Mouse (Mus musculus): ENCODE measurements at regions not wholly inside any gene's neighbourhood (a gene's known extent, or its start where the extent isn't known, plus 50 kb on each side); places are given as distances from the start of the nearest gene placed in this dataset.
A peak's percentile ranks its signal among the peaks of the same experiment; 100 is the strongest.

- 78% methylated on average over 3 of the region's 3 CpGs for WGBS
- H3K27ac ChIP-seq (replicated peaks in 1 of 2; ENCODE audit: control insufficient read depth in 1 of 2, insufficient read depth in 1 of 2, low read depth in 2 of 2, low read length in 2 of 2): no peak overlapping the region
- H3K9ac ChIP-seq (ENCODE audit: low read length): no peak overlapping the region
- no peak overlapping the region for H3K4me2 ChIP-seq (ENCODE audit: low read length)
- no peaks in the 10 kb centered on the region for H3K4me1 ChIP-seq (ENCODE audit: control insufficient read depth in 2 of 2, insufficient read depth in 2 of 2, low read length in 2 of 2)
- no peak for ATAC-seq (ENCODE audit: insufficient number of reproducible peaks, insufficient read depth, low FRiP score, low read depth)
- H3K9me3 ChIP-seq (ENCODE audit: control insufficient read depth, low read length): no peaks in the 10 kb centered on the region
- no peaks in the 10 kb centered on the region for H3K36me3 ChIP-seq (ENCODE audit: control insufficient read depth, insufficient read depth, low read length)
- no peak overlapping the region for H3K4me3 ChIP-seq (ENCODE audit: control insufficient read depth in 1 of 2, insufficient read depth in 1 of 2, low read depth in 1 of 2, low read length in 2 of 2)
- no peaks in the 10 kb centered on the region for H3K27me3 ChIP-seq (ENCODE audit: control insufficient read depth, insufficient read depth, low read length)
These were observed 348.9 kb downstream of the Cmpk2 start for GRCm38 (mm10) chr12:26817866-26818265.

GRCm38 (mm10) chr12:26815771-26816170 is 346.8 kb downstream of the Cmpk2 start:
- no peaks in the 10 kb centered on the region for H3K4me1 ChIP-seq (ENCODE audit: control insufficient read depth in 2 of 2, insufficient read depth in 2 of 2, low read length in 2 of 2)
- H3K9me3 ChIP-seq (ENCODE audit: control insufficient read depth, low read length): no peaks in the 10 kb centered on the region
- no peak overlapping the region for H3K4me3 ChIP-seq (ENCODE audit: control insufficient read depth in 1 of 2, insufficient read depth in 1 of 2, low read depth in 1 of 2, low read length in 2 of 2)
- WGBS: 85% methylated on average over 8 of the region's 8 CpGs
- H3K36me3 ChIP-seq (ENCODE audit: control insufficient read depth, insufficient read depth, low read length): no peaks in the 10 kb centered on the region
- no peak overlapping the region for H3K9ac ChIP-seq (ENCODE audit: low read length)
- no peak overlapping the region for H3K4me2 ChIP-seq (ENCODE audit: low read length)
- no peaks in the 10 kb centered on the region for H3K27me3 ChIP-seq (ENCODE audit: control insufficient read depth, insufficient read depth, low read length)
- no peak for ATAC-seq (ENCODE audit: insufficient number of reproducible peaks, insufficient read depth, low FRiP score, low read depth)
- H3K27ac ChIP-seq (replicated peaks in 1 of 2; ENCODE audit: control insufficient read depth in 1 of 2, insufficient read depth in 1 of 2, low read depth in 2 of 2, low read length in 2 of 2): no peak overlapping the region

DNA sequence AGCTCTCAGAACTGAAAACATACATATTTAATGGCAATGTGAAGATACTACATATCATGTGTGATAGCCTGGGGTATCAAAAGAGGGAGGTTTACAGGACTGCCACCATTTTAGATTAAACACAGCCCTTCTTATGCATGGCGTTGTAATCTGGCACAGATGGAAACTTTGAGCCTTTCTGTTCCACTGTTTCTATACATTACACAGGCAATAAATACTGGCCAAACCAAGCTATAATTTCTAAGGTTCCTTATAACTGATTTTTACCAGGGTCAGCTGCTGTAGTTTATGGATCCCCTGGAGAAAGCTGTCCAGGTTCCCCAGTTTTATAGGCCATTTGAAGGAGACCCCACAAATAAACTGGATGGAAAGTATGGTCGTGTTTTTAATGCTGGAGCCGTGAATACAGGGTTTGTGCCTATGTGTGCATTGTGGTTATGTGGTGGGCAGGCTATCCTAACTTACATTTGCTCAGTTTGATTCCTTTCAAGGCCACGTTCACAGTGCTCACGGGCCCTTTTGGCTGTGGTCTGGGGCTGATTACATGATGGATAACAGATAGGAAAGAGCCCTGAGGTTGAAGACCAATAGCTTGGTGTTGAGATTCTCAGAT is 341.7 kb downstream of the Cmpk2 start:
- no peak overlapping the region for H3K9ac ChIP-seq (ENCODE audit: low read length)
- H3K27ac ChIP-seq (replicated peaks in 1 of 2; ENCODE audit: control insufficient read depth in 1 of 2, insufficient read depth in 1 of 2, low read depth in 2 of 2, low read length in 2 of 2): no peak overlapping the region
- H3K4me1 ChIP-seq (ENCODE audit: control insufficient read depth in 2 of 2, insufficient read depth in 2 of 2, low read length in 2 of 2): 0 out of 4 replicates have a peak, but pooled peaks cover 0 to 3% of the 10 kb centered on the region in 2 experiments
- no peaks in the 10 kb centered on the region for H3K27me3 ChIP-seq (ENCODE audit: control insufficient read depth, insufficient read depth, low read length)
- no peaks in the 10 kb centered on the region for H3K36me3 ChIP-seq (ENCODE audit: control insufficient read depth, insufficient read depth, low read length)
- no peak overlapping the region for H3K4me3 ChIP-seq (ENCODE audit: control insufficient read depth in 1 of 2, insufficient read depth in 1 of 2, low read depth in 1 of 2, low read length in 2 of 2)
- 80% methylated on average over 5 of the region's 5 CpGs for WGBS
- H3K9me3 ChIP-seq (ENCODE audit: control insufficient read depth, low read length): no peaks in the 10 kb centered on the region
- no peak for ATAC-seq (ENCODE audit: insufficient number of reproducible peaks, insufficient read depth, low FRiP score, low read depth)
- no peak overlapping the region for H3K4me2 ChIP-seq (ENCODE audit: low read length)

- H3K9me3 ChIP-seq (ENCODE audit: control insufficient read depth, low read length): no peaks in the 10 kb centered on the region
- H3K9ac ChIP-seq (ENCODE audit: low read length): no peak overlapping the region
- no peaks in the 10 kb centered on the region for H3K27me3 ChIP-seq (ENCODE audit: control insufficient read depth, insufficient read depth, low read length)
- ATAC-seq (ENCODE audit: insufficient number of reproducible peaks, insufficient read depth, low FRiP score, low read depth): no peak
- WGBS: 4% methylated on average over 4 of the region's 4 CpGs
- no peaks in the 10 kb centered on the region for H3K36me3 ChIP-seq (ENCODE audit: control insufficient read depth, insufficient read depth, low read length)
- H3K27ac ChIP-seq (replicated peaks in 1 of 2; ENCODE audit: control insufficient read depth in 1 of 2, insufficient read depth in 1 of 2, low read depth in 2 of 2, low read length in 2 of 2): no peak overlapping the region
- H3K4me3 ChIP-seq (ENCODE audit: control insufficient read depth in 1 of 2, insufficient read depth in 1 of 2, low read depth in 1 of 2, low read length in 2 of 2): no peak overlapping the region
- H3K4me1 ChIP-seq (ENCODE audit: control insufficient read depth in 2 of 2, insufficient read depth in 2 of 2, low read length in 2 of 2): 0 out of 4 replicates have a peak, but pooled peaks cover 0 to 3% of the 10 kb centered on the region in 2 experiments
- H3K4me2 ChIP-seq (ENCODE audit: low read length): 0 out of 2 replicates have a peak overlapping the region, but pooled peaks have one; percentile 9
These were observed 340.7 kb downstream of the Cmpk2 start for GRCm38 (mm10) chr12:26809670-26810069.

GRCm38 (mm10) chr12:26802542-26802941 is 333.5 kb downstream of the Cmpk2 start:
- Histone ChIP-seq H3K9me3 (ENCODE audit: control insufficient read depth, low read length) (no peaks in the 10 kb centered on the region), H3K36me3 (ENCODE audit: control insufficient read depth, insufficient read depth, low read length) (no peaks in the 10 kb centered on the region), H3K9ac (ENCODE audit: low read length) (no peak overlapping the region), H3K4me2 (ENCODE audit: low read length) (no peak overlapping the region), H3K4me3 (ENCODE audit: control insufficient read depth in 1 of 2, insufficient read depth in 1 of 2, low read depth in 1 of 2, low read length in 2 of 2) (no peak overlapping the region), H3K27ac (replicated peaks in 1 of 2; ENCODE audit: control insufficient read depth in 1 of 2, insufficient read depth in 1 of 2, low read depth in 2 of 2, low read length in 2 of 2) (no peak overlapping the region), H3K4me1 (ENCODE audit: control insufficient read depth in 2 of 2, insufficient read depth in 2 of 2, low read length in 2 of 2) (no peaks in the 10 kb centered on the region), H3K27me3 (ENCODE audit: control insufficient read depth, insufficient read depth, low read length) (no peaks in the 10 kb centered on the region)
- no peak for ATAC-seq (ENCODE audit: insufficient number of reproducible peaks, insufficient read depth, low FRiP score, low read depth)
- WGBS: 87% methylated on average over 5 of the region's 5 CpGs

DNA sequence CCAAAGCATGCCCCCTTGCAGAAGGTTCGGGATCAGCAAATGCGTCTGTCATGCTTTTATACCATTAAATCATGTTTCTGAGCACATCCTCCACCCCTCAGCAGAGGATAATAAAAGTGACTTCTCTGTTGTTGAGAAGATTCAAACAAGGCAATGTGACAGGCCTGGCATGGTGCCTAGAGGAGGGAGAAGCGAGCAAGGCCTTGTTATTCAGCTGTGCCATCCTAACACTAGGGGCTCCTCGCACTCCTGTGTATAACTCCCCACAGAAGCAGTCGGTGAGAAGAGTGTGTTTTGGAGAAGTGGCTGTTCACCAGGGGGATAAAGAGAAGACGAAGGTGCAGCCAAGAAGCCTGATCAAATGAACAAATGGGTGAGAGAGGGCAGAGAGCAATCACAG is 330.3 kb downstream of the Cmpk2 start:
- no peak for ATAC-seq (ENCODE audit: insufficient number of reproducible peaks, insufficient read depth, low FRiP score, low read depth)
- 77% methylated on average over 6 of the region's 6 CpGs for WGBS
- no peaks in the 10 kb centered on the region for H3K9me3 ChIP-seq (ENCODE audit: control insufficient read depth, low read length)
- H3K27me3 ChIP-seq (ENCODE audit: control insufficient read depth, insufficient read depth, low read length): no peaks in the 10 kb centered on the region
- no peaks in the 10 kb centered on the region for H3K4me1 ChIP-seq (ENCODE audit: control insufficient read depth in 2 of 2, insufficient read depth in 2 of 2, low read length in 2 of 2)
- no peaks in the 10 kb centered on the region for H3K36me3 ChIP-seq (ENCODE audit: control insufficient read depth, insufficient read depth, low read length)
- no peak overlapping the region for H3K27ac ChIP-seq (replicated peaks in 1 of 2; ENCODE audit: control insufficient read depth in 1 of 2, insufficient read depth in 1 of 2, low read depth in 2 of 2, low read length in 2 of 2)
- no peak overlapping the region for H3K4me2 ChIP-seq (ENCODE audit: low read length)
- H3K4me3 ChIP-seq (ENCODE audit: control insufficient read depth in 1 of 2, insufficient read depth in 1 of 2, low read depth in 1 of 2, low read length in 2 of 2): no peak overlapping the region
- no peak overlapping the region for H3K9ac ChIP-seq (ENCODE audit: low read length)

GRCm38 (mm10) chr12:26796367-26796766 is 327.4 kb downstream of the Cmpk2 start:
- no peak overlapping the region for H3K4me2 ChIP-seq (ENCODE audit: low read length)
- H3K9ac ChIP-seq (ENCODE audit: low read length): no peak overlapping the region
- no peaks in the 10 kb centered on the region for H3K27me3 ChIP-seq (ENCODE audit: control insufficient read depth, insufficient read depth, low read length)
- 64% methylated on average over 2 of the region's 2 CpGs for WGBS
- ATAC-seq (ENCODE audit: insufficient number of reproducible peaks, insufficient read depth, low FRiP score, low read depth): no peak
- no peaks in the 10 kb centered on the region for H3K9me3 ChIP-seq (ENCODE audit: control insufficient read depth, low read length)
- no peak overlapping the region for H3K27ac ChIP-seq (replicated peaks in 1 of 2; ENCODE audit: control insufficient read depth in 1 of 2, insufficient read depth in 1 of 2, low read depth in 2 of 2, low read length in 2 of 2)
- no peaks in the 10 kb centered on the region for H3K36me3 ChIP-seq (ENCODE audit: control insufficient read depth, insufficient read depth, low read length)
- no peak overlapping the region for H3K4me3 ChIP-seq (ENCODE audit: control insufficient read depth in 1 of 2, insufficient read depth in 1 of 2, low read depth in 1 of 2, low read length in 2 of 2)
- no peaks in the 10 kb centered on the region for H3K4me1 ChIP-seq (ENCODE audit: control insufficient read depth in 2 of 2, insufficient read depth in 2 of 2, low read length in 2 of 2)

DNA sequence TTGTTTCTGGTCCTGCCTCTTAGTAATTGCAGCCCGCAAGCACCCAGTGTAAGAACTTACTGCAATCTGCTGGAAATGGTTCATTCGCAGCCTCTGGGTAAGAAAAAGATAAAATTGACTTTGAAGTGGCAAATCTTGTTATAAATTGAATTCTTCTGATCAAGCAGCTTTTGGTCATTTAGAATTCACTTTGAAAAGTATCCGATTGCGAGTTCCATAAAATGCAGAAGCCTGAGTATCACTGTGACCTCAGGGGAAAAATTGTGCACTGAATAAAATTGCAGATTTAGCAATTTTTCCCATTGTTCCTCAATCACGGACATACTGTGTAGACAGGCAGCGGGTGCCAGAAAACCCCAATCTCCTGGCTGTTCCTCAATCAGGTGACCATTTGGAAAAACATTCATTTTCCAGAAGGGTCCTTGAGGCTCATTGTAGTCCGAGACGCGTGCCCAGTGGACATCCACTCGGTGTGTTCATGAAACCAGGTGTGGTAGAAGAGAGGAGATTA is 320.4 kb downstream of the Cmpk2 start:
- Histone ChIP-seq H3K4me2 (ENCODE audit: low read length) (no peak overlapping the region), H3K27me3 (ENCODE audit: control insufficient read depth, insufficient read depth, low read length) (no peaks in the 10 kb centered on the region), H3K4me3 (ENCODE audit: control insufficient read depth in 1 of 2, insufficient read depth in 1 of 2, low read depth in 1 of 2, low read length in 2 of 2) (no peak overlapping the region), H3K27ac (replicated peaks in 1 of 2; ENCODE audit: control insufficient read depth in 1 of 2, insufficient read depth in 1 of 2, low read depth in 2 of 2, low read length in 2 of 2) (no peak overlapping the region), H3K4me1 (ENCODE audit: control insufficient read depth in 2 of 2, insufficient read depth in 2 of 2, low read length in 2 of 2) (peaks cover 0 to 4% of the 10 kb centered on the region in 2 experiments; a peak in 2 of 4 replicates), H3K9me3 (ENCODE audit: control insufficient read depth, low read length) (no peaks in the 10 kb centered on the region), H3K36me3 (ENCODE audit: control insufficient read depth, insufficient read depth, low read length) (no peaks in the 10 kb centered on the region), H3K9ac (ENCODE audit: low read length) (no peak overlapping the region)
- 90% methylated on average over 10 of the region's 10 CpGs for whole genome bisulfite sequencing
- no peak for ATAC-seq (ENCODE audit: insufficient number of reproducible peaks, insufficient read depth, low FRiP score, low read depth)
